Mouse (Mus musculus): ENCODE data around the gene Tuba1c.

The Tuba1c gene

GRCm38 (mm10) chr15:99029619-99030584 lies at the start of gene Tuba1c:
Gene Tuba1c, plus strand, starts transcription at chr15:99029891.
- DNase-seq (ENCODE audit: low spot score), result peak; percentile 63

GRCm38 (mm10) chr15:98980012-98980614 lies 49.6 kb upstream of the Tuba1c start:
- no peak for DNase-seq (ENCODE audit: low spot score)

- DNase-seq (ENCODE audit: low spot score), result no peak
Measured at GRCm38 (mm10) chr15:98982100-98982499, 47.6 kb upstream of the Tuba1c start.

GRCm38 (mm10) chr15:98983431-98984081 lies 46.1 kb upstream of the Tuba1c start:
- no peak for DNase-seq (ENCODE audit: low spot score)

GRCm38 (mm10) chr15:98984681-98985080 lies 45.0 kb upstream of the Tuba1c start:
- no peak for DNase-seq (ENCODE audit: low spot score)

GRCm38 (mm10) chr15:98985240-98985981 lies 44.3 kb upstream of the Tuba1c start:
- peak; percentile 81 for DNase-seq (ENCODE audit: low spot score)

- DNase-seq (ENCODE audit: low spot score), result no peak
Measured at GRCm38 (mm10) chr15:98985982-98986715, 43.5 kb upstream of the Tuba1c start.

GRCm38 (mm10) chr15:98987077-98987630 lies 42.5 kb upstream of the Tuba1c start:
- DNase-seq (ENCODE audit: low spot score), result no peak

DNA sequence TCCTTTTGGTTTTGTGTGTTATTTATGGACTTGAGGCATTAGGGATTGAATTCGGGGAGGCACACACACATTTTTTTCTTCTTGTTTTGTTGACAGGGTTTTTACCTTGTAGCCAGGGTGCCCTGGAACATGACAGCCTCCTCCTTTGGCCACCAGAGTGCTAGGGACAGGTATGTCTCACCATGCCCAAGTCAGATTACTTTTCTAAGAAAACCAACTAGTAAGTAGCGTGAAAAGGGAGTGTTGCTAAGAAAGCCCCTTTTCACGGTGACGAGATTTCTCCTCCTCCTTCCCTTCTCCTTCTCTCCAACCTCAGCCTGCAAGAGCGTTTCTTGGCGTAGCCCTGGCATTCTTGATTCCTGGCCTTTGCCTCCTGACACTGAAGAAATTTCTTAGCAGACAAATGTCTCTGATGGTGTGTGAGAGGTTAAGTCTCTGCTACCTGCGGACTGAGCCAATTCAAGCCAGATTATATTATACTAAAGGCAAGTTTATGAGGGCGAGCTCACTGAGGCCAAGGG lies 42.0 kb upstream of the Tuba1c start:
- DNase-seq (ENCODE audit: low spot score), result no peak

- DNase-seq (ENCODE audit: low spot score), result no peak
Measured at GRCm38 (mm10) chr15:98988787-98989186, 40.9 kb upstream of the Tuba1c start.

DNA sequence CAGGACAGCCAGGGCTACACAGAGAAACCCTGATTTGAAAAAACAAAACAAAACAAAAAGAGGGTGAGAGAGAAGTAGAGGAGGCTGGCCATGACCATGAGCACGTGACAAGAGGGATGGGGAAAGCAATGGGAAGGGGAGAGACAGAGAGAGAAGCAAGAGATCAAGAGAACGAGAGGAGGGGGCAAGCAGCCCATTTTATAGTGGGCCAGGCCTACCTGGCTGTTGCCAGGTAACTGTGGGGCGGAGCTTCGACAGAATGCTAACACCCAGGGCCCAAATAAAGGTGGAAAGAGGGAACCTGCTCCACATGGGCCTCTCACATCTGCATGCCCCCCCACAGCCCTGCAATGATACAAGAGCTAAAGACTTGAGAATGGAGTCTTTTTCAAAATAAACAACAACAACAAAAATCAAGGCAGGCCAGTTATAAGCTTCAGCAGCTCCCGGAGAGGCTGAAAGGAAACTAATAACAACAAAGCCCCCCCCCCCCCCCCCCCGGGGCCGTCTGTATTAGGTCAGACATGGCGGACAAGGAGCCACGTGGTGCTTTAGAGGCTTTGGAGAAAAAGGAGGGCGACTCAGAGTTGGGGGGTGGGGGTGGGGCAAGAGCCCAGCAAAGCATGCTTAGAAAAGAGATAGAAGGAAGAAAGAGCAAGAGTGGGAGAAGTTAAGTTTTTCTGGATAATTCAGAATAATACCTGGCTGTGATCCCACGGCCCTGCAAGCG lies 39.8 kb upstream of the Tuba1c start:
- no peak for DNase-seq (ENCODE audit: low spot score)

DNA sequence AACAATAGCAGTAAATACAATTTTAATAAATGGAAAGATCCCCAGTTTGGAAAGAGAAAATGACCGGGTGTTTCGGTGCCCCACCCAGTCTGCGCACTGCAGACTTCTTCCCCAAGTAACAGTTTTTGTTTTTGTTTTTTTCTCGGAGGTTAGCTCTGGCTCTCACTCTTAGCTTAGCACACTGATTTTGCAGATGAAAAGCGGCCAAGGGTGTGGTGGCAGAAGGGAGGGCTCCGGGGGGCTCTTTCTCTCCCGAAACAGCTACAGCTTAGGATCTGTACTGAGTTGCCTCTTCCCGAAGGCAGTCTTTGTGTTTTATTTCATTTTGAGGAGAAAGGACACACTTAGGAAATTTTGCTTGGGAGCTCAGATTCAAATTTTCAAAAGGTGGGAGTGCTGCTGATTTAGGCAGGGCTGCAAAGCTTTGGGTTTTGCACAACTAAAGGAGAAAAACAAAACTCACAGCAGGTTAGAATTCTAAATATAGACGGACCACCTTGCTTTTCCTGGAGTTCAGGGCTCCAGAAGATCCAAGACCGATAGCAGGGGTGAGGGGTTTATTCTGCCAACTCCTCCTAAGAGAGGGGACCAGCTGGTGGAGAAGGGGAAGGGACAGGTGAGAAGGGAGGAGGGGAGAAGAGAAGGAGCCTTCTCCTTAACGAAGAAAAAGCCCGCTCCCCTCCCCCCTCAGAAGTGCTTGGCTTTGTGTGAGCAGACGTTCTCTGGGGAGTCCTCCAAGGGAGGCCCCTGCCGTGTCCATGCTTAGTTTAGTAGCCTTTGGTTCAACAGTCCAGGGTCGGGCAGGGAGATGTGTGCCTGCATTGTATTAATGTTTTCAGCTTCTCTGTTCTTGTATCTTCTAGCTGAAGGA lies 38.8 kb upstream of the Tuba1c start:
- no peak for DNase-seq (ENCODE audit: low spot score)

DNA sequence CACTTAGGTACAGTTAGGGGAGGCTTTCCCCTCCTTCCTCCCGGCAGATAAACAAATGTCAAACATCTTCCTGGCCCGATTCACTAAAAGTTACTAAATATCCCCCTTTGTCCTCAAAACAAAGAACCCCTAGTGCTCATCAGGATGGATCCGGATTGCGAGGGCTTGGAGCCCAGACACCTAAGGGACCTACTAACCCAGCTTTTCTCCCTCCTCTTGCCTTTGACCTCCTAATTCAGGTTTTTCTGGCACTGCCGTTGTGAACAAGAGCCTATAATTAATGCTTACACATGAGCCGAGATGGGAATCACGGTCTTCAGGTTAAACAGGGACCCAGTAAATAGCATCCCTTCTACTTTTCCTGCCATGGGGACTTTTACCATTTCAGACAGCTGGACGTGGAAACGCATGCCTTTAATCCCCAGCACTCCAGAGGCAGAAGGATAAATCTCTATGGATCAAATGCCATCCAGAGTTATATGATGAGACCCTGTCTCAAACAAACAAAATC lies 38.1 kb upstream of the Tuba1c start:
- no peak for DNase-seq (ENCODE audit: low spot score)

DNA sequence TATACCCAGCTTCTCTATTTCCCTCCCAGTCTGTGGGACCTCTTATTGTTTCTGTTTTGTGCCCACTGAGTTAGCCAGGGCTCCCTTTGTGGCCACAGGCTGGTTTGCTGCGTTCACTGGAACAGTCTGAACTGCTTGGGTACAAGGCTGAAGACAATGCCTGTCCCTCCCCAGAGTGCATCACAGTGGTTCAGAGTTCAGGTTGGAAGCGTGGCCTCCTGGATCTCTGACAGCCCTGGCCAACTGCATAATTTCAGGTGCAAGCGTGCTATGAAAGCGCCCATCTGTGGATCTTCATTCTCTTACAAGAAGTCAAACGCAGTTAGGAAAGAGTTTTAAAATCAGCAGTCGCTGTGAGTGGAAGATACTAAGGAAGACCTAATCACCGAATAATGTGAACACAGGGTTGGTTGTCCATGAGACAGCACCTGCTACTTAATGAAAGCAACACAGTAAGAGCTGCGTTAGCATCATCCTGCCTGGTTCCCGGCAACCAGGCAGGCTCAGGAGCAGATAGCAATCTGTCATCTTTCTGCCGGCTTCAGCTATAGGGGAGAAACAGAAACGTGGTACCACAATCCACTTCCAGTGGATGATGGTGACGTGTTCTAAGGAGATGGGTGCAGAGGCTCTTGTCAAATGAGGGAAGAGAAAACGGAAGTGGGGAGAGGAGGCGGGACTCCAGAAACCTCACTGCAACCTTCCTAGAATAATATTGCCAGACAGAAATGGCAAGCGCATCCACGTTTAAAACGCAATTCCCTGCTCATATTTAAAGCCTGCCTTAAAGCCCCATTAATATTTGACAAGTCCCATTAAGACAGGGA lies 37.4 kb upstream of the Tuba1c start:
- peak; percentile 84 for DNase-seq (ENCODE audit: low spot score)

DNA sequence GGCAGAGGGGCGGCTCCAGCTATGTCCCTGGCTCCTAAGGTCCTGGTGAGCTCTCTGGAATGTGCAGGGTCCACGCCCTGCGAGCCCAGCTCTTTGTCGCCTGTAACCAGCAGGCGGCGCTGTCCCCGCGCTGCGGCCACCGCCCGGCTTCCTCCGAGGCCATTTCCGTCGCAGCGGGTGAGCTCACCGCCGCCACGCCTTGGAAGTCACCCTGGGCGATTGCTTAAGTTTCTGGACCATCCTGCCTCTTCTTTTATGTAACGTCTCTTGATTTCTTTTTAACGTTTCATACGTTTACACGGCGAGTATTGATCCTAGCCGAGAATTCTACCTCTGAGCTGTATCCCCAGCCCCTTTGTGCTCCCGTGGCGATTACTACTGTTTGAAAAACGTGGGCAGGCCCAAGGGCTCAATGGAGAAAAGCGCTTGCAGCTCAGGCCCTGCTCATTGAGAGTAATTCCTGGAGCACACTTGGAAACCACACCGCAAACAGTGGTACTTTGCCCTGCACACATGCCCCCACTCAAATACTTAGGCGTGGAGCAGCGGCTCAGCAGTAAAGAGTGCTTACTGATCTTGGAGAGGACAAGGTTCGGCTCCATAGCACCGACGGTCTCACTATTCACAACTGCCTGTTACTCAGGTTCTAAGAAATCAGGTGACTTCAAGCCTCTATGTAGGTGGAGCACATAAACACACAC lies 36.4 kb upstream of the Tuba1c start:
- peak; percentile 93 for DNase-seq (ENCODE audit: low spot score)

- DNase-seq (ENCODE audit: low spot score), result peak; percentile 85
Measured at GRCm38 (mm10) chr15:98993865-98994264, 35.8 kb upstream of the Tuba1c start.

- no peak for DNase-seq (ENCODE audit: low spot score)
Measured at GRCm38 (mm10) chr15:98994957-98995520, 34.7 kb upstream of the Tuba1c start.

Data from layer of hippocampus, adult 11-12 months (tissue).